Mouse (Mus musculus) retina, postnatal 1 day (tissue): ENCODE results near the gene Ccdc158.

Source experiments
- DNase-seq: peaks from one replicate; pipeline ENCODE4 v3.0.0-alpha.2; 2012

Ccdc158 gene

GRCm38 (mm10) chr5:92684715-92685460 is 9.8 kb upstream of the Ccdc158 start:
- DNase-seq: no peak

GRCm38 (mm10) chr5:92683871-92684475 is 8.9 kb upstream of the Ccdc158 start:
- no peak for DNase-seq

GRCm38 (mm10) chr5:92683351-92683807 is 8.3 kb upstream of the Ccdc158 start, which contains the start of gene Shroom3:
Gene Shroom3 (plus strand): TSS chr5:92683435.
- peak; percentile 69 for DNase-seq

- DNase-seq: peak; percentile 60
Observed at GRCm38 (mm10) chr5:92682621-92683348, 7.7 kb upstream of the Ccdc158 start.

- no peak for DNase-seq
Observed at GRCm38 (mm10) chr5:92681861-92682260, 6.8 kb upstream of the Ccdc158 start.

GRCm38 (mm10) chr5:92679441-92679840 is 4.4 kb upstream of the Ccdc158 start:
- peak; percentile 85 for DNase-seq

GRCm38 (mm10) chr5:92675574-92675920 is 476 bp upstream of the Ccdc158 start:
- no peak for DNase-seq

GRCm38 (mm10) chr5:92666860-92667259 is 8.2 kb downstream of the Ccdc158 start:
- no peak for DNase-seq

GRCm38 (mm10) chr5:92664321-92664720 is 10.8 kb downstream of the Ccdc158 start:
- DNase-seq: no peak

GRCm38 (mm10) chr5:92656256-92656655 is 18.8 kb downstream of the Ccdc158 start:
- DNase-seq: peak; percentile 64

- no peak for DNase-seq
Observed at GRCm38 (mm10) chr5:92640861-92641260, 34.2 kb downstream of the Ccdc158 start.

- no peak for DNase-seq
Observed at GRCm38 (mm10) chr5:92635891-92636290, 39.2 kb downstream of the Ccdc158 start.

GRCm38 (mm10) chr5:92634916-92635315 is 40.2 kb downstream of the Ccdc158 start:
- DNase-seq: no peak

GRCm38 (mm10) chr5:92633526-92633925 is 41.5 kb downstream of the Ccdc158 start:
- peak; percentile 10 for DNase-seq

- no peak for DNase-seq
Observed at GRCm38 (mm10) chr5:92627896-92628295, 47.2 kb downstream of the Ccdc158 start.

- no peak for DNase-seq
Observed at GRCm38 (mm10) chr5:92621883-92622282, 53.2 kb downstream of the Ccdc158 start.

- no peak for DNase-seq
Observed at GRCm38 (mm10) chr5:92612756-92613155, 62.3 kb downstream of the Ccdc158 start.

GRCm38 (mm10) chr5:92607492-92608229 is 67.4 kb downstream of the Ccdc158 start:
- DNase-seq: no peak

- DNase-seq: no peak
Observed at GRCm38 (mm10) chr5:92604452-92605247, 70.4 kb downstream of the Ccdc158 start.

GRCm38 (mm10) chr5:92602691-92603690 is 72.1 kb downstream of the Ccdc158 start, which contains the start of gene Stbd1:
Gene Stbd1 (plus strand): TSS chr5:92603041.
- DNase-seq: peak; percentile 85

GRCm38 (mm10) chr5:92599030-92599429 is 76.0 kb downstream of the Ccdc158 start:
- no peak for DNase-seq
